Mouse (Mus musculus) ES-Bruce4 (cell line): Measurements from ENCODE around the gene Larp1. TPM values are rescaled to one million over a fixed set of nuclear protein-coding genes. Genes with fewer than 3 reads are reported as not detected.
"Not testable (repeated sequence)": the region's sequence is repeated elsewhere in the genome, so short reads cannot be mapped to it uniquely, and the experiment has no call there.

Experiments used
- H3K27ac ChIP-seq: 2 replicates; pipeline ENCODE4 v1.5.1; 2012; ENCODE audit warnings: low read length, inconsistent platforms; ENCODE audit not compliant: insufficient read depth
- H3K27me3 ChIP-seq: 2 replicates; pipeline ENCODE4 v1.6.1; 2012; ENCODE audit warnings: mild to moderate bottlenecking, low read length, inconsistent platforms; ENCODE audit not compliant: control insufficient read depth, poor library complexity, insufficient read depth, severe bottlenecking
- H3K36me3 ChIP-seq: 2 replicates; pipeline ENCODE4 v1.6.1; 2012; ENCODE audit warnings: inconsistent platforms, mild to moderate bottlenecking, low read length, moderate library complexity; ENCODE audit not compliant: control insufficient read depth, poor library complexity, insufficient read depth, severe bottlenecking
- H3K4me1 ChIP-seq: one replicate; pipeline ENCODE4 v1.8.1; 2011; ENCODE audit warnings: low read length; ENCODE audit not compliant: control insufficient read depth, insufficient read depth
- H3K4me3 ChIP-seq: 2 replicates; pipeline ENCODE4 v1.5.1; 2011; ENCODE audit warnings: low read depth, mild to moderate bottlenecking, low read length
- H3K9ac ChIP-seq: 2 replicates; pipeline ENCODE4 v1.6.1; 2012; ENCODE audit warnings: low read depth, mild to moderate bottlenecking, inconsistent platforms; ENCODE audit not compliant: poor library complexity, severe bottlenecking
- H3K9me3 ChIP-seq: replicated peaks from 2 replicates; pipeline ENCODE4 v1.6.1; 2012; ENCODE audit warnings: mild to moderate bottlenecking, low read length, inconsistent platforms; ENCODE audit not compliant: control insufficient read depth, poor library complexity, insufficient read depth, severe bottlenecking
- CTCF ChIP-seq: IDR thresholded peaks from one replicate; pipeline ENCODE4 v1.8.1; 2011; ENCODE audit warnings: low read depth, low read length
- EP300 ChIP-seq: IDR thresholded peaks from 2 replicates; pipeline ENCODE4 v1.6.1; 2011; ENCODE audit warnings: low read depth, low read length; ENCODE audit not compliant: insufficient read depth
- POLR2A ChIP-seq: IDR thresholded peaks from one replicate; pipeline ENCODE4 v1.8.1; 2011; ENCODE audit warnings: low read length; ENCODE audit not compliant: insufficient read depth
- polyA plus RNA-seq: library from polyadenylated mRNA; stranded (reverse); fragments of >200 nt; gene quantifications from 2 replicates; pipeline ENCODE4 v1.2.4, GENCODE M21; 2011; ENCODE audit warnings: low read depth; ENCODE audit not compliant: missing spikeins, insufficient read depth, insufficient read length

The Larp1 gene
- polyA plus RNA-seq, 1 experiment, result 164 TPM

DNA sequence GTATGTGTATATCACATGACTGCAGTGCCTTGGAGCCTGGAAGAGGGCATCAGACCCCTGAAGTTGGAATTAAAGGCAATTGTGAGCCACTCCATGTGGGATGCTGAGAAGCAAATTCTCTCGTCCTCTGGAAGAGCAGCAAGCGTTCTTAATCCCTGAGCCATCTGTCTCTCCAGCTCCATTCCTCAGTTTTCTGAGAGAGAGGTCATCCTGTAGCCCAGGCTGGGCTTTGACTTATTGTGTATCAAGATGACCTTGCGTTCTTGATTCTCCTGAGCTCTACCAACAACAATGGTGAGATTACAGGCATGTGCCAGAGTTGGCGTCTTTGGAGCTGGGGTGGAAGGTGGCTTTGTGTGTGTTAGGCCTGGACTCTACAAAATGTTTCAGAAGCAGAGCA, 85.9 kb downstream of the Larp1 start:
- H3K4me1 ChIP-seq, result no peaks in the 10 kb centered on the region
- TF ChIP-seq CTCF, result no peak
- no peak for TF ChIP-seq POLR2A
- no peak for TF ChIP-seq EP300
- no peaks in the 10 kb centered on the region for H3K9me3 ChIP-seq

DNA sequence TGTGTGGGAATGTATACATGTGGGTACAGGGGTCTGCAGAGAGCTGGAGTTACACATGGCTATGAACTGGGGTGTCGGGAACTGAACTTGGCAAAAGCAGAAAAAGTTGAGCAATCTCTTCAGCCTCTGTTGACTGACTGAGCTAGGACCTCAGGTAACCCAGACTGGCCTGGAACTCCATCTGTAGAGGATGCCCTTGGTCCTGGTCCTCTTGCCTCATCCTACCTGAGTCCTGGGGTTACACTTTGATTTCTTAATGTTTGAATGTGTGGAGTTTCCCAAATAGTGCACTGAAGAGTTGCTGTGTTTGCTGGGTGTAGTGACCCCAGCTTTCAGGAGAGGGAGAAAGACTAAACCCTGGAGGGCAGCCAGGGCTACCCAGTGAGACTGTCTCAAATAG, 86.7 kb downstream of the Larp1 start:
- Histone ChIP-seq H3K9ac (no peak overlapping the region), H3K27ac (no peak overlapping the region), H3K4me1 (no peaks in the 10 kb centered on the region), H3K9me3 (no peaks in the 10 kb centered on the region), H3K36me3 (no peaks in the 10 kb centered on the region), H3K27me3 (no peaks in the 10 kb centered on the region), H3K4me3 (no peak overlapping the region)
- no peak for TF ChIP-seq EP300
- no peak for TF ChIP-seq POLR2A
- no peak for TF ChIP-seq CTCF

More for the DNA sequence above, 85.9 kb downstream of the Larp1 start:
- Histone ChIP-seq H3K36me3 (no peaks in the 10 kb centered on the region), H3K9ac (no peak overlapping the region), H3K27me3 (no peaks in the 10 kb centered on the region), H3K4me3 (no peak overlapping the region), H3K27ac (no peak overlapping the region)

DNA sequence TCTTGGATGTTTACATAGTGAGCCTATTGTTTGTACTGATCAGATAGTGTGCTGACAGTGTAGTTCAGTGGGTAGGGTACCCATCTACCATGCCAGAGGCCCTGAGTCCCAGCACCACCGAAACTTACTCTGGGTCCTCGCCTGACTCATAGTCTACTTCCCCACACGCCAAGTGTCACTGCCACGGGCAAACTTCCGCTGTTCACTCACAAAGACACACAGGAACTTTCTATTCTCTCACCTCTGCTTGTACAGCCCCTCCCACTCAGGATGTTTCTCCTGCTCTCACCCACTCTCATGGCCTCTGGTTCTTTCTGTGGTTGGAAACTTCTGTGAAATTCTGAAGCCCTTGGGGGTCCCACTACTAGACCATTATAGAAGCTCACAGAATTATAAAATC, 87.3 kb downstream of the Larp1 start:
- Histone ChIP-seq H3K27me3 (no peaks in the 10 kb centered on the region), H3K27ac (no peak overlapping the region), H3K9ac (no peak overlapping the region), H3K36me3 (no peaks in the 10 kb centered on the region), H3K4me3 (no peak overlapping the region), H3K4me1 (no peaks in the 10 kb centered on the region), H3K9me3 (no peaks in the 10 kb centered on the region)
- TF ChIP-seq EP300, result no peak
- no peak for TF ChIP-seq POLR2A
- no peak for TF ChIP-seq CTCF

DNA sequence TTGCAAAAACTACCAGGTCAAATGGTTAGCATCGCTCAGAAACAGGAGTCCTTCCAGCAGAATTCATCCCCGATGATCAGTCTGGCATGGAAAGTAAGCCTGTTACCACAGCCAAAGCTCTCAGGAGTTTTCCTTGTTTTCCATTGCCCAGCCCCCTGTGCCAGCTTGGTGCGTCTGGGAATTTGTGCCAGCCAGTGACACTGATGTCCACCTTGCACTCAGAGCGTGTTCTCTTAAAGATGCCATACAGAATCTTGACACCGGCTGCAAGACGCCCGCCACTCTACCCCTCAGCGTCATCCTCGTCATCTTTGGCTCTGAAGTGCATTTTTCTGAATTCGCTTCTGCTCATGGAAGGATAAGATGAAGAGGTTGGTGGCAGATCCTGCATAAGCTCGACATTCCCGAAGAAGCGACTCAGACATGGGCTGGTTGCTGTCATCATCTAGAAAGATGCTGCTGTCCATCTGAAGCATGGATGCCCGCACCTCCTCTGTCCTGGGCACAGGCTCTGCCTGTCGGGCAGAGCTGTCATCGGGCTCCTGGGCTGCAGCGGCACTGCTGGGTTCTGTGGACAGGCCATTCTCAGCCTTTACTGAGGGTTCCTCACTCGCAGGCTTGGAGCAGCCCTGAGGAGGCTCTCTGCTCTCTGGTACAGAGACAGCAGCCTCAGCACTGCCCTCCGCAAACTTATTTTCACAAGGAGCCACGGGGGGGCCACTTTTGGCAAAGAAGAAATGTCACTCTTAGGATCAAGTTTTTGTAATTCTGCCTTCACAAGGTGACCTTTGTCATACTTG, 88.2 kb downstream of the Larp1 start:
- Histone ChIP-seq H3K4me3 (peak overlapping the region; percentile 80; the same call in 1 of the 2 replicates), H3K4me1 (no peaks in the 10 kb centered on the region), H3K27me3 (no peaks in the 10 kb centered on the region), H3K36me3 (no peaks in the 10 kb centered on the region), H3K9me3 (no peaks in the 10 kb centered on the region), H3K9ac (no peak overlapping the region; the same call in 1 of the 2 replicates), H3K27ac (no peak overlapping the region)
- TF ChIP-seq EP300 (no peak), CTCF (no peak), POLR2A (no peak)

DNA sequence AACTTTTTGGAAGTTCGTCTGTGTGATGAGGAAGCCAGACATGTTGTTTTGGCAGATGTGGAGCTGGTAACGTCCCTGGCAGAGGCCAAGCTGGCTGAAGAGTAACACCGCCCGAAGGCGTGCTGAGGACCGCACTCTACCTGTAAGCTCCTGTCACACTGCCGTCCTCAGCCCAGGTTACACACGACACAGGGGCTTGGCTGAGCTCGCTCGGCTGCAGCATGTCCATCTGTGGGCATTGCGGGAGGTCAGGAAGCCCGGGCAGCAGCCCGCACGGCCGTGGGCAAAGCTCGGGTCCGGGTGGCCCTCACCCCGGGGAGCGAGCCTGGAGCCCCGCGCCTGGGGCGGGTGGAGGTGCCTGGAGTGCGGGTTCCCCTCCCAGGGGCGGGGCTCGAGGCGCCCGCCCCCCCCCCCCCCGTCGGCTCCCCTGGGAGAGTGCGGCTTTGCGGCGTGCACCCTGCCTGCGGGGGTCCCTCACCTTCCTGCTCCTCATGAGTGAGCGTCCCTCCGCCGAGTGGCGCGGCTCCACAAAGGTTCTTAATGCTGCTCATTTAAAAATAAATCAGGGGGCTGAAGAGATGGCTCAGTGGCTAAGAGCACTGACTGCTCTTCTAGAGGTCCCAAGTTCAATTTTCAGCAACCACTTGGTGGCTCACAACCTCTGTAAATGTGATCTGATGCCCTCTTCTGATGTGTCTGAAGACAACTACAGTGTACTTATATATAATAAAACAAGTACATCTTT, 88.9 kb downstream of the Larp1 start:
- Histone ChIP-seq H3K9me3 (no peaks in the 10 kb centered on the region), H3K27me3 (no peaks in the 10 kb centered on the region), H3K36me3 (no peaks in the 10 kb centered on the region), H3K4me3 (peak overlapping the region; percentile 80), H3K4me1 (peaks cover 2% of the 10 kb centered on the region), H3K27ac (no peak overlapping the region), H3K9ac (peak overlapping the region; percentile 78)
- TF ChIP-seq EP300 (no peak), CTCF (no peak), POLR2A (no peak)

DNA sequence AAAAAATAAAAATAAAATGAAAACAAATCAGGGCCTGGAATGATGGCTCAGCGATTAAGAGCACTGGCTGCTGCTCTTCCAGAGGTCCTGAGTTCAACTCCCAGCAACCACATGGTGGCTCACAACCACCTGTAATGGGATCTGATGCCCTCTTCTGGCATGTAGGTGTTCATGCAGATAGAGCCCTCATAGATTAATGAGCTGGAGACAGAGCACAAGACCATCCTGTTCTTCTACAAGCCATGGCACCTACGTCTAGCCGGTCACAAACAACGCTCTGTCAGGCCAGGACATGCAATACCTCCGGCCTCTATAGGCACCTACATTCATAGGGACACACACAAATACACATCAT, 89.5 kb downstream of the Larp1 start:
- H3K27me3 ChIP-seq, result not testable (repeated sequence)

More for the DNA sequence above, 89.5 kb downstream of the Larp1 start:
- peak; percentile 35 for TF ChIP-seq CTCF
- H3K4me1 ChIP-seq, H3K9me3 ChIP-seq, H3K9ac ChIP-seq, H3K36me3 ChIP-seq, H3K27ac ChIP-seq, H3K4me3 ChIP-seq: not testable (repeated sequence)
